8 mouse cellular contexts compared by ENCODE assay signal in genomic region chr5:43947330-43947977, GRCm38 (mm10). TPM values are rescaled to one million over a fixed set of nuclear protein-coding genes. Genes with fewer than 3 reads are reported as not detected.
DNase-seq lines count a peak whose midpoint lies in the region; ATAC-seq and TF ChIP-seq lines count a peak whose summit lies in the region.

No protein-coding gene starts in this region.

- H3K27ac ChIP-seq in kidney, postnatal 0 days, result peak overlapping the region; percentile 86
- no peak overlapping the region for H3K27ac ChIP-seq in kidney, adult 2 months (ENCODE audit: insufficient read depth, low read depth, low read length)
- H3K27ac ChIP-seq in midbrain, embryonic 13.5 days, result no peak overlapping the region

- TF ChIP-seq CTCF in kidney, postnatal 0 days (IDR thresholded peaks at IDR 0.05; ENCODE audit: low read depth), result no peak
- no peak for TF ChIP-seq CTCF in kidney, adult 2 months (conservative IDR thresholded peaks at IDR 0.05; ENCODE audit: insufficient read depth, insufficient read length, low read depth, low read length)

- H3K4me1 ChIP-seq in kidney, postnatal 0 days (replicated peaks; ENCODE audit: insufficient read depth, low read length), result peaks cover 16% of the 10 kb centered on the region
- no peaks in the 10 kb centered on the region for H3K4me1 ChIP-seq in kidney, adult 2 months (ENCODE audit: control insufficient read depth, insufficient read depth, low read length)
- peaks cover 17% of the 10 kb centered on the region for H3K4me1 ChIP-seq in midbrain, embryonic 13.5 days (replicated peaks)

- H3K4me2 ChIP-seq in kidney, postnatal 0 days (ENCODE audit: low read length), result peak overlapping the region; percentile 54
- peak overlapping the region; percentile 72 for H3K4me2 ChIP-seq in midbrain, embryonic 13.5 days (replicated peaks)

- TF ChIP-seq POLR2A in kidney, adult 2 months (IDR thresholded peaks at IDR 0.05; ENCODE audit: low read depth, low read length), result no peak

- no peak overlapping the region for H3K9ac ChIP-seq in kidney, postnatal 0 days (ENCODE audit: low read depth, low read length)
- peak overlapping the region; percentile 32; the same call in 1 of the 2 replicates for H3K9ac ChIP-seq in midbrain, embryonic 13.5 days (replicated peaks)

- H3K4me3 ChIP-seq in kidney, postnatal 0 days (replicated peaks; ENCODE audit: low read depth, low read length), result peak overlapping the region; percentile 19; the same call in 1 of the 2 replicates
- H3K4me3 ChIP-seq in kidney, adult 2 months (ENCODE audit: insufficient read depth, low read depth, low read length), result no peak overlapping the region
- peak overlapping the region; percentile 37; the same call in 1 of the 2 replicates for H3K4me3 ChIP-seq in midbrain, embryonic 13.5 days (replicated peaks)

- no peaks in the 10 kb centered on the region for H3K36me3 ChIP-seq in kidney, postnatal 0 days (ENCODE audit: insufficient read depth, low read length)
- H3K36me3 ChIP-seq in kidney, adult 2 months (ENCODE audit: control insufficient read depth, insufficient read depth, low read length), result no peaks in the 10 kb centered on the region
- no peaks in the 10 kb centered on the region for H3K36me3 ChIP-seq in midbrain, embryonic 13.5 days

- WGBS in kidney, postnatal 0 days, result 12% methylated on average over 9 of the region's 9 CpGs
- WGBS in kidney, adult 2 months, result 35% methylated on average over 9 of the region's 9 CpGs
- 39% methylated on average over 9 of the region's 9 CpGs for WGBS in midbrain, embryonic 13.5 days

- peak; percentile 55 for DNase-seq in kidney, postnatal 0 days (ENCODE audit: low spot score)
- DNase-seq in kidney, adult 2 months, result no peak
- peak; percentile 5 for DNase-seq in embryo, embryonic 10 days (ENCODE audit: low spot score)
- DNase-seq in ovary, postnatal 36 days (ENCODE audit: low spot score), result no peak
- DNase-seq in urinary bladder, postnatal 10 days (ENCODE audit: low spot score), result no peak
- no peak for DNase-seq in adrenal gland, adult 2 months

- no peaks in the 10 kb centered on the region for H3K9me3 ChIP-seq in kidney, postnatal 0 days (replicated peaks; ENCODE audit: low read length)
- H3K9me3 ChIP-seq in midbrain, embryonic 13.5 days, result no peaks in the 10 kb centered on the region

- H3K27me3 ChIP-seq in kidney, postnatal 0 days (ENCODE audit: insufficient read depth, low read length), result no peaks in the 10 kb centered on the region
- no peaks in the 10 kb centered on the region for H3K27me3 ChIP-seq in kidney, adult 2 months (replicated peaks; ENCODE audit: control insufficient read depth, insufficient read depth, low read length)
- H3K27me3 ChIP-seq in midbrain, embryonic 13.5 days, result no peaks in the 10 kb centered on the region

- ATAC-seq in kidney, postnatal 0 days (replicated peaks; ENCODE audit: low FRiP score, low read depth), result peak; percentile 50; the same call in 1 of the 2 replicates
- peak; percentile 6 for ATAC-seq in inflammation-experienced regulatory T-cells, adult 6 months
- no peak for ATAC-seq in midbrain, embryonic 13.5 days

RNA-seq across cellular contexts. Expression of gene Fgfbp1, which starts 34.1 kb away (rescaled TPM):
- 12.8 and 21.1 TPM in 2 replicates for polyA plus RNA-seq in kidney, postnatal 0 days (2015; fragmentation: Nextera tagmentation; extraction: Ambion mirVana)
- 3.7 and 4.5 TPM in 2 replicates for polyA plus RNA-seq in kidney, adult 2 months (2012; rRNA removed)
- polyA plus RNA-seq in inflammation-experienced regulatory T-cells, adult 6 months (2017; shearing (Covaris generic)), result not detected
- 3.2 and 3.6 TPM in 2 replicates for polyA plus RNA-seq in midbrain, embryonic 13.5 days (2015; fragmentation: Nextera tagmentation; extraction: Ambion mirVana)
- not detected for total RNA-seq in adrenal gland, adult 2 months (2021)
- polyA plus RNA-seq in adrenal gland, adult 2 months (2012; rRNA removed), result not detected in 2 replicates

RNA-seq across cellular contexts. Expression of gene Gm7879, which starts 34.5 kb away (rescaled TPM):
- polyA plus RNA-seq in kidney, postnatal 0 days (2015; fragmentation: Nextera tagmentation; extraction: Ambion mirVana), result not detected in 2 replicates
- 0.47 and 0.50 TPM in 2 replicates for polyA plus RNA-seq in kidney, adult 2 months (2012; rRNA removed)
- polyA plus RNA-seq in inflammation-experienced regulatory T-cells, adult 6 months (2017; shearing (Covaris generic)), result 1 to 10 TPM in 1 of 3 experiments, under 1 TPM in 1, not detected in 1; 0.92 to 4.8 TPM
- 0.50 TPM in 1 of 2 replicates, not detected in the other for polyA plus RNA-seq in midbrain, embryonic 13.5 days (2015; fragmentation: Nextera tagmentation; extraction: Ambion mirVana)
- 10 to 100 TPM; 13.0 to 14.0 TPM for total RNA-seq in adrenal gland, adult 2 months (2021)
- polyA plus RNA-seq in adrenal gland, adult 2 months (2012; rRNA removed), result not detected in 2 replicates

Comparison
In these comparisons a context has a peak if more than half of its experiments do, and no peak if none do; other contexts are left out.
1. DNase-seq: peak in kidney, postnatal 0 days (single experiment) and embryo, embryonic 10 days (single experiment); none in kidney, adult 2 months (single experiment), ovary, postnatal 36 days (single experiment), urinary bladder, postnatal 10 days (single experiment) and adrenal gland, adult 2 months (single experiment).